Mouse (Mus musculus) urinary bladder, adult 2 months (tissue): ENCODE measurements at regions not wholly inside any gene's neighbourhood (a gene's known extent, or its start where the extent isn't known, plus 50 kb on each side); places are given as distances from the start of the nearest gene placed in this dataset.

Experiments
- DNase-seq: peaks from one replicate; pipeline ENCODE4 v3.0.0; 2022; ENCODE audit warnings: low spot score

DNA sequence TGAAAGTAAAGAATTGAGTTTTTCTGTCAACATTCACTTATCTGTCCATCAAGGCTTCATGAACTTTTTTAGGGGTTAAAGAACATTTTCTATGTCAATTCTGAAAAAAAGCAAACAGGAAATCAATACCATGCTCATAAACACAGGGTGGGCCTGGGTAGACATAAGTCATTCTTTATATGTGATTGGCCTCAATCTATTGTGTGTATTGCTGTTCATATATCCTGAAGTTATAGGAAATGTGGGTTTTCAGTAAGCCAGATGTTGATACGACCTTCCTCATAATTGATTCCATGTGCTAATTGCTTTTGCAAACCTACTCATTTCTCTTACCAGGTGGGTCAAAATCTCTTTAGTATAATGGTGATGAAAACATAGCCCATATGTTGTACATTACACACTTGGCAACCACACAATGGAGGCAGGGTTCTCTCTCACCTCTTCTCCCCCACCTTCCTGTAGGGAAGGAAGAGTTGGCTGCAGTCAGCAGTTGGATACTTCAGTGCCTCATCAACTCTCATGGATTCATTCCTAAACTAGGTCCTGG lies 182.6 kb upstream of the Cd180 start:
- no peak for DNase-seq

DNA sequence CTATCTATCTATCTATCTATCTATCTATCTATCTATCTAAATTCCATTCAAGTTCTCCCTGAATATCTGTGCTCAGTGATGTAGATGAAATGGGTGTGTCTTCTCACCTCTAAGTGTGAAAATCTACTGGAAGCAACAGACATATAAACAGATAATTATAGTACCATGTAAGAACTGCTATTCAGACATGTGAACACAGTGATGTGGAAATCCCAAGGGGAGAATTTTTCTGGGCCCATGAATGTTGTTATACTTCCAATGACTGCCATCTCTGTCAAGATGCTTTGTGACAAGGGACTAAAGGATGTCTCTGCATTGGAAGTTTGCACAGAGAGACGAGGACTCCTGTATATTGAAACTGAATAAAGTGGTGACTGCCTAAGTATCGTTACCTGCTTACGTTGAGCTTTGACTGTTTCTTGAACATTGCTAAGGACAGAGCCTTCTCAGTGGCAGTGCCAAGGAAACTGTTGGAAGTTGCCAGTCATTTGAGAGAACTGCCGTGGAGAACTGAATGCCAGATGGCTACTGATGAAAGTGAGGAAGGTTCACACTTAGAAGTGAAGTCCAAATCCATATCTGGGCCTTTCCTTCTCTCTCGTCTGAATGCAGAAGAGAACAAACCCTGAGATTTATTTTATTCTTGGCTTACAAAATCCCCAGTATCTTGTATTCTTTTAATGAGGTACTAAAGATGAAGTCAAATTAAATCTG lies 175.0 kb upstream of the Cd180 start:
- DNase-seq, result no peak

DNA sequence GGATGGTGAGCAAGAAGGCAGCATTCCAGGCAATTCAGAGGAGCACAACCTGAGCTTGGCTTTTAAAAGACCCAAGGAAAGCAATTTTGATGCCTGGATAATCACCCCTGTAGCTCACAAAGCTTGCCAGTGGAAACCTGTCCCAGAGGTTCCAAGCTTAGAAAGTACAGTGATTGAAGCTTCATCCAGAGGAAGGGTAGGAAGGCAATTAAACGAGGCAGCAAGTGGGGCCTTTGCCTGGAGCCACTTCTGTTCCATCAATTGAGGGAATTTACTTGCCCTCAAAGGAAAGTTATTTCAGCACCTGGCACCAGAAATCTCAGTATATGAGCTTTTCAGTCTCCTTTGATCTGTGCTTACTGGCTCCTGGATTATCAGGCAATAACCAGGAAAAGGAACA lies 171.9 kb upstream of the Cd180 start:
- no peak for DNase-seq

- DNase-seq, result no peak
These were observed 171.3 kb upstream of the Cd180 start for GRCm38 (mm10) chr13:102522080-102522479.

DNA sequence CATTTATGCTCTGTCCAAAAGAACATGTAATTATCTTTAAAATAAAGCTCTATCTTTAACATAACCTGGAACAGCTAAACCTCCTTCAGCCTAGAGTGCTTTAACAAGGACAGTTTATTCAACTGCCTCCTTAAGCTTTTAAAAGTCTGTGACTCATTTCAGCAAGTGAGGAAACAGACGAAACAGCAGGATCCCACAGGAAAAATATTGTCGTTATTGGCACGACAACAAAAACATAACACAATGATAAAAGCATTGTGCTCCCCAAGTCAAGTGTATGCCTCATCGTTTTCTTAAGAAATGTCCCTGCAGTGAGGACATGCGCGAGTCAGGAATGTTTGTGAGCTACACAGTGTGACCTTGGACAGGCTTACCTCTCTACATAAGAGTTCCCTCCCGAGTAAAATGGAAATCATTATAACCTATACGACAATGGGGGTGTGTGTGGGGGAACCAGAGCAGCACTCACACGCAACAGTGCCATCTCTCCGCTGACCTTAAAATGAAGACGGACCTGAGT lies 166.7 kb upstream of the Cd180 start:
- no peak for DNase-seq

- DNase-seq, result no peak
These were observed 159.6 kb upstream of the Cd180 start for GRCm38 (mm10) chr13:102533784-102534183.

GRCm38 (mm10) chr13:102537424-102538242 lies 155.7 kb upstream of the Cd180 start:
- DNase-seq, result no peak

DNA sequence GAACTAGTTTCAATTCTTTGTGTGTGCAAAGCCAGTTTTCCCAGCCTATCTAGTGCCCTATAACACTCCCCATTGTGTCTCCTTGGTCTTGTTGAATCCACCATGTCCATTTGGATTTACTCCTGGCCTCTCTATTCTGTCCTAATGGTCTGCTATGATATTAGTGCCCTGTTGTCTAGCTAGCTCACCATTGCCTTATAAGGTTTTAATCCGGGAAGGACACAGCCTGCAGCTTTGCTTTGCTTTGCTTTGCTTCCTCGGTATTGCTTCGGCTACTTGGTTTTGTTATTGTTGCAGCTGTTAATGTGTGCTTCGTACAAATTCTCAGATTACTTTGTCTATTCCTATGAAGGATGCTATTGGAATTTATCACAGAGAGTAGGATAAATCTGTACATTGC lies 152.9 kb upstream of the Cd180 start:
- DNase-seq, result no peak

GRCm38 (mm10) chr13:102544359-102545165 lies 148.8 kb upstream of the Cd180 start:
- no peak for DNase-seq

DNA sequence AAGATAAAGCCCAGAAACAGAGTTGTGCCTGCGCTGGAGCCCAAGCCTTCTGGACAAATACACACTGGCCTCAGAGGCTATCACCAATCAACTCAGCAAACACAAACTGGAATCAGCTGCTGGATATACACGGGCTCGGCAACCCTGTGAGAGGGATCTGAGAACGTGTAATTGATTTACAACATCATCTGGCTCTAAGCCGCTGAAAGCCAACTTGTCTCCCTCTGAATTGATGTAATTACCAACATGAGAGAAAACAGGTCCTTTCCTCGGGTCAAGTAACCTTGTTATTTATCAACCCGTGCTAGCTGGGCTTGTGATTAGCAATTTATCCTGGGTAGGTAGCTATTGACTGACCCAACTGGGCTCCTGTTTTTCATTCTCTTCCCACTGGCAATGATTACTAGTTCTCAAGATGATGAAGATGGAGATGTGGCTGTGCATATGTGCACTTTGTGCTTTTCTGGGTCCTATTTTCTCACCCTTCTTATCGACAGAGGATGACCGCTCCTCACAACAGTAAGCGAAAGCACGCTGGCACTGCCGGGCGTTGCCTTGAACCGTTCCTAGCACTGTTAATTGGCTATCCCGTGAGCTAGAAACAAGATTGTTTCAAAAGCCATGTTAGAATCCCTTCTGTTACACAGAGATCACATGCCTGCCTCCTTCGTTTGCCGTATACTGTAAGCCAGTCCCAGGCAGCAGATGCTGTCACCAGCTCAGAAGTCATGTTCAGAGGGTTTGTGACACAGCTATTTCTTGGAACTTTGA lies 147.3 kb upstream of the Cd180 start:
- DNase-seq, result no peak

- no peak for DNase-seq
These were observed 145.1 kb upstream of the Cd180 start for GRCm38 (mm10) chr13:102548252-102548651.

DNA sequence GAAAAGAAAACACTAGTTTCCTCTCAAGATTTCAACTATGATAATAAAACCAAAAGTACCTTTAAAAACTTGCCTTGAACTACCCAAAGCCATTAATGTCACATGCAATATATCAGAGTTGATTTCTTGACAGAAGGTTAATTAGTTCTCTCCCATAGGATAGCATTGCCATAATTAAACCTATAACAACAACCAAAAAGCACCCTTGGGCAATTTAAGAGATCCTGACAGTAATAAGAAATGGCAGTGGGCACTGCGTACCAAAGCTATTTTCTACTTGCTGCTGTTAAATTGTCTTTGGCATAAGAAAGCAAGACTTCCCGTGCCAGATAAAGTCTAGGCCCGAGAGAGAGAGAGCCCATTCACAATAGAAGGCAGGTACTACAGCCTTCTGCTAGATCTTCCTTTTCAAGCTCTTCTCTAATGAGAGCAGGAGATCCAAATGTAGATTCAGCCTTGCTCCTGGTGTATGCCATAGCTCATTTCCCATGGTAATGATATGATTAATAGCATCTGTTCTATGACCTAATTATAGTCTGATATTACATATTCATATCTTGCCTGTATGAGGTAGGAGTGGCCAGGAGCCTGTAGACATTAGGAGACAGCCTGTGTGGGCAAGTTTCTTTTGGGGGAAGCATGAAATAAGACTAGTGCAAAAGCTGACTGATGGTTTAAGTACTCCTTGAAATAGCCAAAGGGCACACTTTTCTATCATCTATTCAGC lies 126.3 kb upstream of the Cd180 start:
- DNase-seq, result no peak

GRCm38 (mm10) chr13:102569580-102569979 lies 123.8 kb upstream of the Cd180 start:
- DNase-seq, result no peak

DNA sequence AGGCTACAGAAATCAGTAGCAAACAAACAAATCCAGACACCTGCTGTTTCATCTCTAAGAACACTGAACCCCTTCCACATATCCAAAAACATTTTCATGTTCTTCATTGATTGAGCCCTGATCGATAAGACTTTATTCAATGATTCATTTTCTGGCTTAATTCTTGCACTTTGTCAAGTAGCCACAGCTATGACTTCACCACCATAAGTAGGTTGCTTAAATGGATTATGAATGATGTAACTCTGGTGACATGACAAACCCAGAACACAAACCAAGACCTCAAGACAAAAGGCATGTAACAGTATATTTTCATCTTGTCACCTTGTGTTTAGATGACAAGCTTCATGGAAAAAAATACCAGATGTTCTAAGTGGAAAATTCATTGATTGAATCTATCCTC lies 123.1 kb upstream of the Cd180 start:
- no peak for DNase-seq

DNA sequence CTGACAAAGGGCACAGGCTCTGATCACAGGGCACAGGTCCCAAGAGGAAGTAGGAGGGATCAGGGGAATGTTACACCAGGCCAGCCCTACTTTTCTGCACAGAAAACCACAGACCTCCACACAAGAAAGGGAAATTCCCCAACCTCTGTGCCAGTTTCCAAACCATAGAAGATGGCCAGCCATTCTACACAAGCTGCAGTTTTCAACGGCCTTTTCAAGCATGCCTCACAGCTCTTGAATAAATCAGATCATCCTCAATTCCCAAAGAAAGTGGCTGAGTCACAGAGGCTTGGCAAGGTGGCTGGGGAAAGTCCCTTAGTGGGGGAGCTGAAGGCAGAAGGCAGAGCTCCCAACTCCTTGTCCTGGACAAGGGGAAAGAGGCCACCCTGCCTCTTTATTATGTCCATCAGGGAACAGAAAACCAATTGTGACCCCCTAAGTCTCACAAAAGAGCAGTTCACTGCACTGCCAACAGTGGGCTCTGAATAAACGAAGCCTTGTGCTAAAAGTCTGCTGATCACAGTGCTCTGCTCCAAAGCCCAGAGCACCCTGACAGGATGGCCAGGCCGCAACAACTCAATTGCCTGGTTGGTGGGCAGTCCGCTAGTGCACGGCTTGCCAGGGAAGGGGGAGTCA lies 120.0 kb upstream of the Cd180 start:
- no peak for DNase-seq

GRCm38 (mm10) chr13:102576871-102577662 lies 116.3 kb upstream of the Cd180 start:
- no peak for DNase-seq

- DNase-seq, result no peak
These were observed 114.5 kb upstream of the Cd180 start for GRCm38 (mm10) chr13:102578811-102579210.

DNA sequence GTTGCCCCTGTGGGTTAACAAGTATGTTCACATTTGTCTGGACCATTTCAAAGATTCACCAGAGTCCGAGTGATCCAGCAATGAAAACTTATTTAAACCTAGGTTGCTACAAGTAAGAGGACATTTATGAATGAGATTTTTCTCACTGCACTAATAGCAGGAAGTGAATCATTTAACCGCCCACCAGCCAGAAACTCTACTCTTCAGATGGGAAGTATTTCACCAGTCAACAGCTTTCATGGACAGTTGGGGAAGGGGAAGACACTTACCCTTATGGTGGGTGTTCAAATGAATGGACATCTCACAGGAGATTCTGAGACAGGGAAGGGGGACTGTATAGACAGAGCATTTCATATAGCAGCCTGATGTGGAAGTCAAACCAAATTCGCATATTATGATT lies 113.7 kb upstream of the Cd180 start:
- DNase-seq, result no peak

DNA sequence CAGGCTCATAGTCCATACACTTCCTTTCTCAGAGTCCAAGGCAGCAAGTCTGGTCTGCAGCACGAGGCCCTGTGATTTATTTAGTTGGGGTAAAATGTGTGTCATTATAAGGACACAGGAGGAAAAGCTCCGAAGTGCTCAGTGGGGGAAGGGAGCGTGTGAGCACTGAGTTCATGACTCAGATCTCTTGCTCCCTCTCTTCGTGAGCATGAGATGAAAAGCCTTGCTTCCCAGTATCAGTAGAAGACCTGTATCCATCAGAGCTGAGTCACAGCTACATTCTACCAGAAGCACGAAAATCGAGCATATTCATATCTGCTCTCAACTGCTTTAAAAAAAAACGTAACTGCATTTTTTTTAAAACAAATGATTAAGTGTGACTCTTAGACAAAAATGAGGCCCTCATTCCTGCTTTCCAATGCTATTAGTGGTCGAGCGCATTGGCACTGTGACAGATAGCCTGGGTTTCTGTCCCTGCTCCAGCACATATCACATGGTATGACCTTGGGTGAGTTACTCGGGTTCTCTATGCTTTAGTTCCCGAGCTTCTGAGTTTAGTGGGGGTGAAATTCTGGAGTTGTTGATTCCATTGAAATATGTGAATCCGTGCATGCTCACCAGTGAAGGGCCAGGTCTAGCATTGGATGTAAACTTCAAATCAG lies 109.2 kb upstream of the Cd180 start:
- no peak for DNase-seq
